Mouse (Mus musculus): ENCODE data around the gene Alk.

GRCm38 (mm10) chr17:72569491-72569890, 34.9 kb downstream of the Alk start:
- TF ChIP-seq CTCF (IDR thresholded peaks at IDR 0.05; ENCODE audit: insufficient read depth, low read depth, low read length) (no peak), POLR2A (IDR thresholded peaks at IDR 0.05; ENCODE audit: insufficient read depth, low read depth, low read length) (no peak)
